Mouse (Mus musculus): Measurements from ENCODE around the gene Sbds. TPM values are rescaled to one million over a fixed set of nuclear protein-coding genes. Genes with fewer than 3 reads are reported as not detected.

Sbds gene
- polyA plus RNA-seq, 1 experiment from 2014 or later, result 62.4 TPM

GRCm38 (mm10) chr5:130254164-130255016 is 940 bp downstream of the Sbds start:
- no peak for ATAC-seq (ENCODE audit: borderline replicate concordance, extremely low read depth, low FRiP score, low TSS enrichment)
- H3K36me3 ChIP-seq, result peaks cover 37% of the 10 kb centered on the region
- H3K4me2 ChIP-seq, result peak overlapping the region; percentile 93
- peak overlapping the region; percentile 70 for H3K9ac ChIP-seq
- no peaks in the 10 kb centered on the region for H3K27me3 ChIP-seq
- peak overlapping the region; percentile 74 for H3K4me3 ChIP-seq
- H3K27ac ChIP-seq, result peak overlapping the region; percentile 84
- peaks cover 22% of the 10 kb centered on the region for H3K4me1 ChIP-seq
- no peaks in the 10 kb centered on the region for H3K9me3 ChIP-seq
- WGBS, result 8% methylated on average over 19 of the region's 19 CpGs

- Histone ChIP-seq H3K4me3 (no peak overlapping the region), H3K9me3 (no peaks in the 10 kb centered on the region), H3K27ac (no peak overlapping the region), H3K27me3 (no peaks in the 10 kb centered on the region), H3K36me3 (peaks cover 95% of the 10 kb centered on the region), H3K9ac (no peak overlapping the region), H3K4me1 (no peaks in the 10 kb centered on the region), H3K4me2 (no peak overlapping the region)
- ATAC-seq (ENCODE audit: borderline replicate concordance, extremely low read depth, low FRiP score, low TSS enrichment), result no peak
- 51% methylated on average over 5 of the region's 5 CpGs for WGBS
Observed at GRCm38 (mm10) chr5:130247823-130248222, 7.5 kb downstream of the Sbds start.

GRCm38 (mm10) chr5:130241426-130241825 is 13.9 kb downstream of the Sbds start:
- no peak overlapping the region for H3K9ac ChIP-seq
- no peak for ATAC-seq (ENCODE audit: borderline replicate concordance, extremely low read depth, low FRiP score, low TSS enrichment)
- WGBS, result 89% methylated on average over 12 of the region's 12 CpGs

GRCm38 (mm10) chr5:130239856-130240255 is 15.5 kb downstream of the Sbds start:
- Histone ChIP-seq H3K36me3 (peaks cover 90% of the 10 kb centered on the region), H3K27ac (no peak overlapping the region), H3K4me1 (no peaks in the 10 kb centered on the region), H3K4me2 (no peak overlapping the region), H3K9ac (no peak overlapping the region), H3K27me3 (no peaks in the 10 kb centered on the region), H3K9me3 (no peaks in the 10 kb centered on the region), H3K4me3 (no peak overlapping the region)
- ATAC-seq (ENCODE audit: borderline replicate concordance, extremely low read depth, low FRiP score, low TSS enrichment), result no peak
- WGBS, result 96% methylated on average over 2 of the region's 2 CpGs

More at GRCm38 (mm10) chr5:130241426-130241825, 13.9 kb downstream of the Sbds start:
- no peaks in the 10 kb centered on the region for H3K4me1 ChIP-seq
- H3K27me3 ChIP-seq, result no peaks in the 10 kb centered on the region
- H3K27ac ChIP-seq, result no peak overlapping the region
- no peaks in the 10 kb centered on the region for H3K9me3 ChIP-seq
- peaks cover 92% of the 10 kb centered on the region for H3K36me3 ChIP-seq
- H3K4me3 ChIP-seq, result no peak overlapping the region
- H3K4me2 ChIP-seq, result no peak overlapping the region

- ATAC-seq (ENCODE audit: borderline replicate concordance, extremely low read depth, low FRiP score, low TSS enrichment), result no peak
- no peaks in the 10 kb centered on the region for H3K4me1 ChIP-seq
- no peaks in the 10 kb centered on the region for H3K9me3 ChIP-seq
- H3K27me3 ChIP-seq, result no peaks in the 10 kb centered on the region
- H3K9ac ChIP-seq, result no peak overlapping the region
- no peak overlapping the region for H3K4me2 ChIP-seq
- H3K36me3 ChIP-seq, result peaks cover 90% of the 10 kb centered on the region
- no peak overlapping the region for H3K27ac ChIP-seq
- WGBS, result 87% methylated on average over 7 of the region's 7 CpGs
- no peak overlapping the region for H3K4me3 ChIP-seq
Observed at GRCm38 (mm10) chr5:130239236-130239635, 16.1 kb downstream of the Sbds start.

GRCm38 (mm10) chr5:130236302-130236701 is 19.0 kb downstream of the Sbds start:
- no peaks in the 10 kb centered on the region for H3K4me1 ChIP-seq
- H3K27me3 ChIP-seq, result no peaks in the 10 kb centered on the region
- no peak overlapping the region for H3K27ac ChIP-seq
- no peak overlapping the region for H3K9ac ChIP-seq
- no peak for ATAC-seq (ENCODE audit: borderline replicate concordance, extremely low read depth, low FRiP score, low TSS enrichment)
- no peaks in the 10 kb centered on the region for H3K9me3 ChIP-seq
- H3K4me3 ChIP-seq, result no peak overlapping the region
- 96% methylated on average over 8 of the region's 8 CpGs for WGBS
- H3K4me2 ChIP-seq, result no peak overlapping the region
- peaks cover 92% of the 10 kb centered on the region for H3K36me3 ChIP-seq

GRCm38 (mm10) chr5:130228120-130228519 is 27.2 kb downstream of the Sbds start:
- Histone ChIP-seq H3K4me2 (no peak overlapping the region), H3K27ac (peak overlapping the region; percentile 41)

GRCm38 (mm10) chr5:130226790-130227189 is 28.5 kb downstream of the Sbds start:
- H3K9me3 ChIP-seq, result no peaks in the 10 kb centered on the region
- H3K4me2 ChIP-seq, result no peak overlapping the region
- H3K27ac ChIP-seq, result no peak overlapping the region
- no peaks in the 10 kb centered on the region for H3K27me3 ChIP-seq
- H3K36me3 ChIP-seq, result peaks cover 23% of the 10 kb centered on the region
- no peak overlapping the region for H3K9ac ChIP-seq
- 85% methylated on average over 3 of the region's 3 CpGs for WGBS
- ATAC-seq (ENCODE audit: borderline replicate concordance, extremely low read depth, low FRiP score, low TSS enrichment), result no peak
- peaks cover 39% of the 10 kb centered on the region for H3K4me1 ChIP-seq
- no peak overlapping the region for H3K4me3 ChIP-seq

More at GRCm38 (mm10) chr5:130228120-130228519, 27.2 kb downstream of the Sbds start:
- H3K9me3 ChIP-seq, result no peaks in the 10 kb centered on the region
- 41% methylated on average over 4 of the region's 4 CpGs for WGBS
- ATAC-seq (ENCODE audit: borderline replicate concordance, extremely low read depth, low FRiP score, low TSS enrichment), result no peak
- H3K4me1 ChIP-seq, result peaks cover 36% of the 10 kb centered on the region
- peaks cover 37% of the 10 kb centered on the region for H3K36me3 ChIP-seq
- H3K4me3 ChIP-seq, result no peak overlapping the region
- H3K27me3 ChIP-seq, result no peaks in the 10 kb centered on the region
- no peak overlapping the region for H3K9ac ChIP-seq

GRCm38 (mm10) chr5:130222146-130223004 is 33.0 kb downstream of the Sbds start:
- peak overlapping the region; percentile 72 for H3K4me2 ChIP-seq
- ATAC-seq (ENCODE audit: borderline replicate concordance, extremely low read depth, low FRiP score, low TSS enrichment), result peak; percentile 89
- H3K27me3 ChIP-seq, result no peaks in the 10 kb centered on the region
- under 1% methylated on average over 86 of the region's 88 CpGs for WGBS
- H3K4me3 ChIP-seq, result peak overlapping the region; percentile 87
- H3K36me3 ChIP-seq, result peaks cover 3% of the 10 kb centered on the region; the same call in 1 of the 2 replicates
- peak overlapping the region; percentile 80 for H3K27ac ChIP-seq
- peak overlapping the region; percentile 83 for H3K9ac ChIP-seq
- H3K9me3 ChIP-seq, result no peaks in the 10 kb centered on the region
- H3K4me1 ChIP-seq, result peaks cover 28% of the 10 kb centered on the region

- H3K4me2 ChIP-seq, result peak overlapping the region; percentile 72
- peak overlapping the region; percentile 57; the same call in 1 of the 2 replicates for H3K27ac ChIP-seq
- WGBS, result under 1% methylated on average over 10 of the region's 10 CpGs
- peaks cover 24% of the 10 kb centered on the region for H3K4me1 ChIP-seq
- peaks cover 3% of the 10 kb centered on the region; the same call in 1 of the 2 replicates for H3K36me3 ChIP-seq
- no peaks in the 10 kb centered on the region for H3K9me3 ChIP-seq
- H3K4me3 ChIP-seq, result peak overlapping the region; percentile 87
- no peaks in the 10 kb centered on the region for H3K27me3 ChIP-seq
- ATAC-seq (ENCODE audit: borderline replicate concordance, extremely low read depth, low FRiP score, low TSS enrichment), result peak; percentile 40
- H3K9ac ChIP-seq, result peak overlapping the region; percentile 83
Observed at GRCm38 (mm10) chr5:130221760-130222145, 33.6 kb downstream of the Sbds start.

GRCm38 (mm10) chr5:130221316-130221715 is 34.0 kb downstream of the Sbds start:
- no peaks in the 10 kb centered on the region for H3K9me3 ChIP-seq
- no peak for ATAC-seq (ENCODE audit: borderline replicate concordance, extremely low read depth, low FRiP score, low TSS enrichment)
- WGBS, result 42% methylated on average over 2 of the region's 2 CpGs
- H3K9ac ChIP-seq, result peak overlapping the region; percentile 83; the same call in 1 of the 2 replicates
- H3K27ac ChIP-seq, result 0 out of 2 replicates have a peak overlapping the region, but pooled peaks have one; percentile 57
- H3K4me2 ChIP-seq, result peak overlapping the region; percentile 72
- H3K4me3 ChIP-seq, result peak overlapping the region; percentile 87
- H3K27me3 ChIP-seq, result no peaks in the 10 kb centered on the region
- H3K4me1 ChIP-seq, result peaks cover 20% of the 10 kb centered on the region
- peaks cover 3% of the 10 kb centered on the region; the same call in 1 of the 2 replicates for H3K36me3 ChIP-seq
